Mouse (Mus musculus): ENCODE data around the gene Atp2a1. TPM values are rescaled to one million over a fixed set of nuclear protein-coding genes. Genes with fewer than 3 reads are reported as not detected.

Gene Atp2a1
- 6.5 and 12.7 TPM in 2 replicates for polyA plus RNA-seq (2015; fragmentation: Nextera tagmentation; extraction: Ambion mirVana)

DNA sequence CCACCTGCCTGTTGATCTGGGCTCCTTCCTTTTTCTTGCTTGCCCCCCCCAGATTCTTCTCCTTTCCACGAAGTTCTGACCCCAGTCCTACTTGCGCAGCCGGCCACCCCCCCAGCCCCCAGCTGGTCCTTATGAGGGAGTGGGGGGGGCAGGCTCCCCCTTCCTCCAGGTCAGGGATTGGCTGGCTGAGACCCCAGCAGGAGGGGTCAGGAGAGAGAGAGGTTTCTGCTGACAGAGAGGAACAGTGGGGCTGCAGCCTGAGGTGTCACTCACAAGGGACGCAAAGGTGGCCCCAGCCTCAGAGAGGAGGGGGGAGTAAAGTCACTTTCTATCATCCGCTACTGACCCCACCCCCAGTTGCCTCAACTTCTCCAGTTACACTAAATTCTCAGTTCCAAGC lies at the start of gene Atp2a1:
Gene Atp2a1, minus strand, starts transcription at position 105 of the 400 bp plus-strand sequence.
- Histone ChIP-seq H3K9ac (replicated peaks) (no peak within 1 kb of the TSS), H3K4me1 (no peaks in the 10 kb centered on the region), H3K36me3 (peaks cover 18% of the 10 kb centered on the region), H3K27ac (replicated peaks) (no peak within 1 kb of the TSS), H3K27me3 (replicated peaks) (no peaks in the 10 kb centered on the region), H3K9me3 (replicated peaks) (no peaks in the 10 kb centered on the region), H3K4me2 (no peak within 1 kb of the TSS), H3K4me3 (replicated peaks) (no peak within 1 kb of the TSS)
- 55% methylated on average over 5 of the region's 5 CpGs for WGBS
- ATAC-seq (ENCODE audit: low FRiP score), result no peak

DNA sequence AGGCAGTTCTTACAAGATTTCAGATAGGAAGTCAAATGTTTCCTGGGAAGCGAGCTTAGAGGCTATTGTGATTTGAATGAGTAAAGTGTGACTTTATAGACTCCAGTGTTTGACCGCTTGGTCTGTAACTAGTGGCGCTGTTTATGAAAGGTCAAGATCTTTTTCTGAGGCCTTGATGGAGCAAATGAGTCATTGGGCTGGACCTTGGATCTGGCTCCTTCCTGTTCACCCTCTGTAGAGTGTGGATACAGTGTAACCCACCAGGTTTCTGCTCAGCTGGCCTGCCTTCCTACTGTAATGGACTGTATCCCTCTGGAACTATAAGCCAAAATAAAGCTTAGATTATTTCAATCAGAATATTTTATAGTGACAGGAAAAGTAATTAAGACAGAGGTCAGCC lies 48.4 kb upstream of the Atp2a1 start:
- H3K4me3 ChIP-seq (replicated peaks), result no peak overlapping the region
- no peaks in the 10 kb centered on the region for H3K9me3 ChIP-seq (replicated peaks)
- H3K27me3 ChIP-seq (replicated peaks), result no peaks in the 10 kb centered on the region
- no peaks in the 10 kb centered on the region for H3K36me3 ChIP-seq
- no peaks in the 10 kb centered on the region for H3K4me1 ChIP-seq
- H3K9ac ChIP-seq (replicated peaks), result no peak overlapping the region
- H3K4me2 ChIP-seq, result no peak overlapping the region
- 85% methylated on average over 3 of the region's 3 CpGs for WGBS
- ATAC-seq (ENCODE audit: low FRiP score), result no peak
- H3K27ac ChIP-seq (replicated peaks), result no peak overlapping the region

DNA sequence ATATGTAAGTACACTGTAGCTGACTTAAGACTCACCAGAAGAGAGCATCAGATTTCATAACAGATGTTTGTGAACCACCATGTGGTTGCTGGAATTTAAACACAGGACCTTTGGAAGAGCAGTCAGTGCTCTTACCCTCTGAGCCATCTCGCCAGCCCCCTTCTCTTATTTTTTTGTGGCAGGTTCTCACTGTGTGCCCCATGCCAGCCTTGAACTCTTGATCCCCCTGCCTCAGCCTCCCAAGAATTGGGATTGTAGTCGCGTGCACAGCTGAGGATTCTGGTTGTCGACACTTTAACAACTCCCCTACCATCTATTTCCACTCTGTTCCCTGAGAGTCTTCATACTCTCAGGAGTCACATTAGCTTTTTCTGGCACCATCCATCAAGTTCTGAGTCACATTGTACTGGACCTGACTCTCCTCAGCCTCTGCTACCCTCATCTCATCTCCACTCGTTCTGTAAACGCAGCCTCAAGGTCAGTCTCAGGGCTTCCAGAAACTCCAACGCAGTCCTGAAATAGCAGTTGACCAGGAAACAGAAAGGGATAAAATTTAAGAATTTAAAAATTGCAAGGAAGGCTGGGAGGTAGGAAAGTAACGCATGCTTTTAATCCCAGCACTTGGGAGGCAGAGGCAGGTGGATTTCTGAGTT lies 44.3 kb upstream of the Atp2a1 start:
- Histone ChIP-seq H3K9me3 (replicated peaks) (no peaks in the 10 kb centered on the region), H3K27me3 (replicated peaks) (no peaks in the 10 kb centered on the region), H3K4me1 (0 out of 2 replicates have a peak, but pooled peaks cover 6% of the 10 kb centered on the region), H3K4me3 (replicated peaks) (no peak overlapping the region), H3K4me2 (no peak overlapping the region), H3K9ac (replicated peaks) (no peak overlapping the region), H3K27ac (replicated peaks) (no peak overlapping the region), H3K36me3 (no peaks in the 10 kb centered on the region)
- WGBS, result 82% methylated on average over 8 of the region's 8 CpGs
- no peak for ATAC-seq (ENCODE audit: low FRiP score)

DNA sequence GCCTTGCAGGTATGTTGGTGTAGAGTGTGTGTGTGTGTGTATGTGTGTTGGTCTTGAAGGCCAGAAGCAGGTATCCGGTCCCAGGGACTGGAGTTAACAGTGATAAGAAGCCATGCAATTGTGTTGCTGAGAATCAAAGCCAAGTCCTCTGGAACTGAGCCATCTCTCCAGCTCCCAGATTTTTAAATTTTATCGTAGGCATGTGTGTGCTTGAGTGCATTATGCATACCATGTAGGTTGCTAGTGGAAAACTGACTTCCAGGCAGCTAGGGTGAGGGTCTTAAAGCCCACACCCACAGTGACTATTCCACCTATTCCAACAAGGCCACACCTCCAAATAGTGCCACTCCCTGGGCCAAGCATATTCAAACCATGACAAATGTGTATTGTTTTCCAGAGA lies 42.0 kb upstream of the Atp2a1 start:
- Histone ChIP-seq H3K4me1 (peaks cover 25% of the 10 kb centered on the region), H3K4me2 (no peak overlapping the region), H3K4me3 (replicated peaks) (no peak overlapping the region), H3K27me3 (replicated peaks) (no peaks in the 10 kb centered on the region), H3K36me3 (peaks cover 13% of the 10 kb centered on the region), H3K9ac (replicated peaks) (no peak overlapping the region), H3K27ac (replicated peaks) (no peak overlapping the region), H3K9me3 (replicated peaks) (no peaks in the 10 kb centered on the region)
- no peak for ATAC-seq (ENCODE audit: low FRiP score)
- 89% methylated on average over 2 of the region's 2 CpGs for WGBS

DNA sequence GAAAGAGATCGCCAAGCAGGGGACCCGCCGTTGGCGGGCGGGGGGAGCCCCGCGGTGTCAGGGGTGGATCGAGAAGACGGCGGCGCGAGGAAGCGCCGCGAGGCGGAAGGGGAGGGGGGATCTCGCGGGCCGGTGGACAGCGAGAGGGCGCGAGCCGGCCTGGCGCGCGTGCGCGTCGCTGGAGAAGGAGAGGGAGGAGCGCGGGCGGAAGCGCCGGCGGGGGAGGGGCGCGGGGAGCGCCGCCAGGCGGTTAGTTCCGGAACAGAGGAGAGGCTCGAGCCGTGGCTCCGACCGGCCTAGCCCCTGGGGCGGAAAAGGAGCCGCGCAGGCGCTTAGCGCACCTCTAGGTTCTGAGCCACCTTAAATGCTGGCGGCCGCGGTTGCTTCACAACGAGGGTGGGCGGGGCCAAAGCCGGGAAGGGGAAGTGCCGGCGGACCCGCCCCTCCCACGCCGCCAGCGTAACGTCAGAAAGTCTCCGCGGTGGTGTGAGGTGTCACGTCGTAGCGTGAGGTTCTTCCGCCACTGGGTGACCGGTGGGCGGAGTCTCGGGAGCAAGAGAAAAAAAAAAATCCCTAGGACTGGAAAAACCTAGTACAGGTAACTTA lies 40.5 kb upstream of the Atp2a1 start, which contains the start of gene Atxn2l:
Gene Atxn2l, minus strand, starts transcription at position 165 of the 606 bp plus-strand sequence.
- ATAC-seq (ENCODE audit: low FRiP score), result peak; percentile 89
- H3K27ac ChIP-seq (replicated peaks), result peak within 1 kb of the TSS; percentile 97
- H3K4me3 ChIP-seq (replicated peaks), result peak within 1 kb of the TSS; percentile 76
- WGBS, result 0% methylated on average over 51 of the region's 72 CpGs
- H3K9ac ChIP-seq (replicated peaks), result peak within 1 kb of the TSS; percentile 100
- peaks cover 28% of the 10 kb centered on the region for H3K36me3 ChIP-seq
- peak within 1 kb of the TSS; percentile 80 for H3K4me2 ChIP-seq
- H3K9me3 ChIP-seq (replicated peaks), result no peaks in the 10 kb centered on the region
- H3K27me3 ChIP-seq (replicated peaks), result no peaks in the 10 kb centered on the region
- H3K4me1 ChIP-seq, result peaks cover 29% of the 10 kb centered on the region

DNA sequence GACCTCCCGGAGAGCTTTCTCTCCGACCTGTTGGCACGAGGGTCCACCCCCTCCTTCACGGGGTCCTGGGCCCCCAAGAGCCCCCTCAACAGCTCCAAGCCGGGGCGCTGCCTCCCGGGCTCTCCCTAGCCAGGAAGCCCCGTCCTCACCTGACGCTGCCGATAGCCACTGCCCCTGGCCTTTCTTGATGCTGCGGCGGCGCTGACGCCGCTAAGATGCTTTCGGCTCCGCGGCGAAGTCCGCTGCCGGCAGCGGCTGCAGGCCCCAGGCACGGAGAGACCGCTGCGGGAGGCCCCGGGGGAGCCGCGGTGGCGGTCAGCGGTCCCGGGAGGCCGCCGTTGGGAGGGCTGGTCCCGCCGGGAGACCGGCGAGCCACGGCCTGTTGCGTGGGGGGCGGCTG lies 39.8 kb upstream of the Atp2a1 start:
- Histone ChIP-seq H3K27me3 (replicated peaks) (no peaks in the 10 kb centered on the region), H3K4me2 (peak overlapping the region; percentile 80), H3K4me1 (peaks cover 29% of the 10 kb centered on the region), H3K4me3 (replicated peaks) (peak overlapping the region; percentile 76), H3K9me3 (replicated peaks) (no peaks in the 10 kb centered on the region), H3K9ac (replicated peaks) (peak overlapping the region; percentile 100), H3K27ac (replicated peaks) (peak overlapping the region; percentile 97), H3K36me3 (peaks cover 34% of the 10 kb centered on the region)
- ATAC-seq (ENCODE audit: low FRiP score), result no peak
- 1% methylated on average over 40 of the region's 40 CpGs for WGBS

DNA sequence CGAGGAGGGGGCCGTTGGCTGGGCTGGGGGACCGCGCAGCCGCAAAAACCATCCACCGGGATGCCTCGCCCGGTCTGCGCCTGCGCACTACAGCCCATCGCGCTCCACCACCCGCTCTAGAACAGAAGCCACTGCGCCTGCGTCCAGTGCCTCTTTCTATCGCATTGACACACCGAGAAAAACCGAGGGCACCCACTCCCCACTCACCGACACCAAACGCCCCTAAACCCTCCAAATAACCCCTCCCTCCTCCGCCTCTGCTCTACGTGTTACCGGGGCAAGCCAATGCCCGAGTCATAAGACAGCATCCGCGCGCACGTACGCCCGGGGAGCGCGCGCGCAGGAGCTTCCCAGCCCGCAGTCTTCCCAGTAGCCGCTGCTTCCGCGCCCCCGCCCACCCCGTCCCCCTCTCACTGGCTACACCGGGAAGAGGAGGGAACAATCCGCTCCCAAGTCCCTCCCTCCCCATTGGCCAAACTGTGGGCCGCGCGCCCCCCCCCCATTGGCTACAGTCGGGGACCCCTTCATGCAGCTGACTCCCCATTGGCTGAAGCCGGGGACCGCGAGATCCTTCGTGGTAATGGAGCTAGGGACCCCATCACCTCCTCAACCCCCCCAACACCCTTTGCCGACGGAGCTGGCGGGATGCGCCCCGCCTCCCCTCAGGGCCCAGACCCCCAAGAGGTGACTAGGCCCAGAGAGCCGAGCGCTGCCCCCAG lies 39.3 kb upstream of the Atp2a1 start:
- H3K27ac ChIP-seq (replicated peaks), result peak overlapping the region; percentile 97
- H3K4me3 ChIP-seq (replicated peaks), result peak overlapping the region; percentile 76
- peaks cover 40% of the 10 kb centered on the region for H3K36me3 ChIP-seq
- H3K4me2 ChIP-seq, result peak overlapping the region; percentile 80
- no peaks in the 10 kb centered on the region for H3K27me3 ChIP-seq (replicated peaks)
- peak; percentile 90 for ATAC-seq (ENCODE audit: low FRiP score)
- peaks cover 29% of the 10 kb centered on the region for H3K4me1 ChIP-seq
- peak overlapping the region; percentile 100 for H3K9ac ChIP-seq (replicated peaks)
- no peaks in the 10 kb centered on the region for H3K9me3 ChIP-seq (replicated peaks)
- under 1% methylated on average over 56 of the region's 57 CpGs for WGBS

DNA sequence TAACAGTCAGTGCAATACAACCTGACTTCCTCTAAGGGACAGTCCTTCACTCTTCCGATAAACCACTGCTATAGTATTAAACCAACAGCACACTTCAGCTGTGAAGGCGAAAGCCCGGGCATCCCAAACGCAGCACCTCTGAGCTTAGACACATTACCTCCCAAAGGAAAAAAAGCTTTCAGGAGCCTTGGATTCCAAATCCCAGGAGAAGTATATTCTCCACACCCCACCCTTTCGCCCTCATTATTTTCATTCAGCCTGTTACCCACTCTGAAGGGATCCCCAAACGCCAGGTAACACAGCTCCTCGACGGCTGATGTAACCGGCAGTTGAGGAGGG lies 38.7 kb upstream of the Atp2a1 start:
- H3K9ac ChIP-seq (replicated peaks), result peak overlapping the region; percentile 100
- WGBS, result 4% methylated on average over 9 of the region's 9 CpGs
- H3K4me2 ChIP-seq, result peak overlapping the region; percentile 80
- ATAC-seq (ENCODE audit: low FRiP score), result no peak
- H3K4me3 ChIP-seq (replicated peaks), result peak overlapping the region; percentile 76
- H3K27ac ChIP-seq (replicated peaks), result peak overlapping the region; percentile 97
- no peaks in the 10 kb centered on the region for H3K27me3 ChIP-seq (replicated peaks)
- H3K9me3 ChIP-seq (replicated peaks), result no peaks in the 10 kb centered on the region
- peaks cover 45% of the 10 kb centered on the region for H3K36me3 ChIP-seq
- H3K4me1 ChIP-seq, result peaks cover 29% of the 10 kb centered on the region

DNA sequence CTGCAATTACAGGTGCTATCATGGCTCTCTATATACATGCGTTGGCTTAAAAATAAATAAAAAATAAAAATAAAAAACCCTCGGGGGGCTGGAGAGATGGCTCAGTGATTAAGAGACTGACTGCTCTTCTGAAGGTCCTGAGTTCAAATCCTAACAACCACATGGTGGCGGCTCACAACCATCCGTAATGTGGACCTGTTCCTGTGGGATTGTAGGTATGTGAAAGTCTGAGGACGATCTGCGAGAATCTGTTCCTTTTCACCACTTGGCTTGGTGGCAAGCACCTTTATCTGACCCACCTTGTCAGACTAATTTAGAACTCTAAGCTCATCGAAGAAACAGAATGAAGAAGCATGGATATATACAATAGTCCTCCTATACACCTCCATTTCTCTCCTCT lies 36.5 kb upstream of the Atp2a1 start:
- H3K4me1 ChIP-seq, result peaks cover 29% of the 10 kb centered on the region
- no peak for ATAC-seq (ENCODE audit: low FRiP score)
- no peak overlapping the region for H3K27ac ChIP-seq (replicated peaks)
- H3K4me2 ChIP-seq, result no peak overlapping the region
- H3K27me3 ChIP-seq (replicated peaks), result no peaks in the 10 kb centered on the region
- peaks cover 68% of the 10 kb centered on the region for H3K36me3 ChIP-seq
- 93% methylated on average over 7 of the region's 7 CpGs for WGBS
- no peak overlapping the region for H3K4me3 ChIP-seq (replicated peaks)
- H3K9me3 ChIP-seq (replicated peaks), result no peaks in the 10 kb centered on the region
- no peak overlapping the region for H3K9ac ChIP-seq (replicated peaks)

DNA sequence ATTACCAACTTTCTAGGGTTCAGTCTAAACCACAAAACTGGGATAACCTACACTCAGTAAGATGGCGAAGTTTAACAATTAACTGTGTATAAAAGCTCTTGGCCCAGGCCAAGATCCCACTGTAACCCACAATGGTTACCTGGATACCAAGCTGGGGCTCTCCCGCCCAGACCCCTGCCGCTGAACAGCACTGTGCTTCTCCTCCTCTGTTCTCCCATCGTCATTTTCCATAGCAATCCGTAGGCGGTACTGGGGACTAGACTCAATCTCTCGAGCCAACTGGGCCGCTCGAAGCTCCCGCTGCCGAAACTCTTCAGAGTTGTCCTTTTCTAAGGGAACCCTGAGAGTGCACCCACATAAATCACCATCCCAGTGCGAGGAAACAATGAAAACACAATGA lies 35.1 kb upstream of the Atp2a1 start:
- H3K4me2 ChIP-seq, result no peak overlapping the region
- 81% methylated on average over 12 of the region's 12 CpGs for WGBS
- H3K4me3 ChIP-seq (replicated peaks), result no peak overlapping the region
- H3K27ac ChIP-seq (replicated peaks), result no peak overlapping the region
- peaks cover 82% of the 10 kb centered on the region for H3K36me3 ChIP-seq
- H3K27me3 ChIP-seq (replicated peaks), result no peaks in the 10 kb centered on the region
- H3K9me3 ChIP-seq (replicated peaks), result no peaks in the 10 kb centered on the region
- no peak overlapping the region for H3K9ac ChIP-seq (replicated peaks)
- peaks cover 23% of the 10 kb centered on the region for H3K4me1 ChIP-seq
- ATAC-seq (ENCODE audit: low FRiP score), result no peak

DNA sequence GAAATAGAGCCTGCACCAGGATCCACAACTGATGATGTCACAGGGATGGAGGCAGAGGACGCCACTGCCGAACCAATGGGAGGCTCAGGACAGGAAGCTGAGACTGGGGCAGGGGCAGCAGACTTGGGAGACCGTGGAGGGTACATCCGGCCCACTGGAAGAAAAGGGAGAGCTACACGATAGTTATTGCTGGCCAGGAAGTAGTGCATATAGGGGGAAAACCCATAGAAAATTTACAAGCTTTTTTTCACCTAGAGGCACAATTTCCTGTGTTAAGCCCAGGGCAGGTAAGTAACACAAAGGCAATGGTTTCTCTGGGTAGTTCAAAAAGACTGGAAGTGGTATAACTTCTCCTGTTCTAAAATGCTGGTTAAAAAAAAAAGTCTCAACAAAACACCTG lies 33.6 kb upstream of the Atp2a1 start:
- Histone ChIP-seq H3K27ac (replicated peaks) (no peak overlapping the region), H3K27me3 (replicated peaks) (no peaks in the 10 kb centered on the region), H3K4me1 (peaks cover 20% of the 10 kb centered on the region), H3K9me3 (replicated peaks) (no peaks in the 10 kb centered on the region), H3K4me3 (replicated peaks) (no peak overlapping the region), H3K36me3 (peaks cover 95% of the 10 kb centered on the region), H3K4me2 (no peak overlapping the region), H3K9ac (replicated peaks) (no peak overlapping the region)
- ATAC-seq (ENCODE audit: low FRiP score), result no peak
- WGBS, result 91% methylated on average over 5 of the region's 5 CpGs

DNA sequence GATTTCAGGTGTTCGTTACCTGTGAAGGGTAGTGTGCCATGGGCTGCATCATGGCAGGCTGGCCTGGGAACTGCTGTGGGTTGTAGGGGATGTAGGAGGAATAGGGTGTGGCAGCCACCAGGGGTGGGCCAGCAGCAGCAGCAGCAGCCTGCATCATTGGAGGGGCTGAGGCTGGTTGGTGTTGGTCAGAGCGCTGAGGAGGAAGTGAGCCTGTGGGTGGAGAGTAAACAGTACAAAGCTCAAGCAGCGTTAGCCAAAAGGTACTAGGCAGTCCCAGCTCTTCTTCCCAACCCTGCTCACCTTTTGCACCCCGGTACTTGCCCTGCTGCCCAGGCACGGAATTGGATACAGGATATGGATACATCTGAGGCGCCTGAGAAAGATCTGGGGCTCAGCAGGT lies 31.2 kb upstream of the Atp2a1 start:
- no peak for ATAC-seq (ENCODE audit: low FRiP score)
- H3K4me1 ChIP-seq, result no peaks in the 10 kb centered on the region
- no peaks in the 10 kb centered on the region for H3K9me3 ChIP-seq (replicated peaks)
- H3K9ac ChIP-seq (replicated peaks), result no peak overlapping the region
- H3K27me3 ChIP-seq (replicated peaks), result no peaks in the 10 kb centered on the region
- no peak overlapping the region for H3K4me2 ChIP-seq
- H3K27ac ChIP-seq (replicated peaks), result no peak overlapping the region
- no peak overlapping the region for H3K4me3 ChIP-seq (replicated peaks)
- H3K36me3 ChIP-seq, result peaks cover 95% of the 10 kb centered on the region
- over 99% methylated on average over 6 of the region's 6 CpGs for WGBS

Data from neural tube, embryonic 15.5 days (tissue).